Mouse (Mus musculus) liver, embryonic 14.5 days (tissue): Measurements from ENCODE around the gene Rhot2. TPM values are rescaled to one million over a fixed set of nuclear protein-coding genes. Genes with fewer than 3 reads are reported as not detected.

Source experiments
- ATAC-seq: fragments of 200-750 bp; cut with Nextera tagmentation; 2 replicates; pipeline ENCODE4 v1.8.0; 2017; ENCODE audit warnings: moderate number of reproducible peaks, mild to moderate bottlenecking, moderate library complexity; ENCODE audit not compliant: insufficient read depth
- DNase-seq, 3 experiments: peaks; one replicate each; pipeline ENCODE4 v3.0.0-alpha.2; 2012 to 2013; ENCODE audit warnings: low read depth in 3 of 3, low spot score in 3 of 3
- H3K27ac ChIP-seq: fragments of 300-500 bp; sonication (generic); 2 replicates; pipeline ENCODE4 v1.5.1; 2014; ENCODE audit warnings: moderate library complexity, mild to moderate bottlenecking, control low read depth, inconsistent platforms
- H3K27me3 ChIP-seq: fragments of 300-500 bp; sonication (generic); 2 replicates; pipeline ENCODE4 v1.6.1; 2014; ENCODE audit warnings: mild to moderate bottlenecking, low read length, moderate library complexity; ENCODE audit not compliant: control insufficient read depth, insufficient read depth
- H3K36me3 ChIP-seq: fragments of 300-500 bp; sonication (generic); replicated peaks from 2 replicates; pipeline ENCODE4 v1.6.1; 2014; ENCODE audit warnings: low read depth; ENCODE audit not compliant: control insufficient read depth, insufficient read depth
- H3K4me1 ChIP-seq, 2 experiments: fragments of 200-500 bp in 1 of 2; fragments of 300-500 bp in 1 of 2; sonication (generic) in 1 of 2; replicated peaks; 2 replicates each; pipeline ENCODE4 v1.6.1; 2012 to 2014; ENCODE audit warnings: antibody characterized with exemption in 1 of 2, inconsistent platforms in 1 of 2, low read length in 1 of 2; ENCODE audit not compliant: control insufficient read depth in 2 of 2, insufficient read depth in 2 of 2
- H3K4me2 ChIP-seq: fragments of 300-500 bp; sonication (generic); 2 replicates; pipeline ENCODE4 v1.6.1; 2014; ENCODE audit warnings: low read depth, mild to moderate bottlenecking, control low read depth, moderate library complexity
- H3K4me3 ChIP-seq, 2 experiments: fragments of 200-500 bp in 1 of 2; fragments of 300-500 bp in 1 of 2; sonication (generic) in 1 of 2; 2 replicates each; pipeline ENCODE4 v1.5.1; 2012 to 2014; ENCODE audit warnings: low read depth in 2 of 2, low read length in 2 of 2, mild to moderate bottlenecking in 2 of 2, control low read depth in 1 of 2, inconsistent platforms in 1 of 2, moderate library complexity in 1 of 2; ENCODE audit not compliant: insufficient read depth in 1 of 2
- H3K9ac ChIP-seq: fragments of 300-500 bp; sonication (generic); replicated peaks from 2 replicates; pipeline ENCODE4 v1.6.1; 2014; ENCODE audit warnings: mild to moderate bottlenecking, control low read depth, moderate library complexity
- H3K9me3 ChIP-seq: fragments of 300-500 bp; sonication (generic); 2 replicates; pipeline ENCODE4 v1.6.1; 2016; ENCODE audit warnings: low read length, mixed read lengths; ENCODE audit not compliant: control insufficient read depth
- CTCF ChIP-seq: IDR thresholded peaks from 2 replicates; pipeline ENCODE4 v1.5.1; 2016; ENCODE audit warnings: antibody characterized with exemption, low read depth, control low read depth
- EP300 ChIP-seq: IDR thresholded peaks from 2 replicates; pipeline ENCODE4 v1.6.1; 2016; ENCODE audit warnings: antibody characterized with exemption, low read depth
- WGBS: fragments of 180-500 bp; shearing (Covaris S2); extraction: QIAGEN DNeasy Blood & Tissue Kit; methylation state at CpG from one replicate; pipeline ENCODE4 v1.1.7; 2014; ENCODE audit not compliant: insufficient replicate concordance; 5-methylcytosine and 5-hydroxymethylcytosine counted together
- polyA plus RNA-seq, 2 experiments: library from polyadenylated mRNA; depleted of rRNA in 1 of 2; stranded (reverse) in 1 of 2; unstranded in 1 of 2; fragments of >200 nt; fragmentation: Nextera tagmentation in 1 of 2; extraction: Ambion mirVana in 1 of 2; gene quantifications; 2 replicates each; pipeline versions ENCODE4 v1.2.1 to v1.2.3; 2012 to 2014

Gene Rhot2
- polyA plus RNA-seq, 2 experiments, result 4.2 to 33.3 TPM

- Histone ChIP-seq H3K4me3 (peak overlapping the region in 1 of 2 experiments; percentile 70; a peak in 2 of 4 replicates), H3K27ac (no peak overlapping the region), H3K4me1 (peaks cover 9 to 14% of the 10 kb centered on the region in 2 experiments), H3K9me3 (no peaks in the 10 kb centered on the region), H3K27me3 (no peaks in the 10 kb centered on the region), H3K9ac (no peak overlapping the region), H3K36me3 (peaks cover 21% of the 10 kb centered on the region), H3K4me2 (peak overlapping the region; percentile 83)
- ATAC-seq (no peak), DNase-seq (no peak)
- TF ChIP-seq CTCF, result no peak
- TF ChIP-seq EP300, result no peak
- 78% methylated on average over 12 of the region's 12 CpGs for WGBS
These were observed 9.9 kb downstream of the Rhot2 start for GRCm38 (mm10) chr17:25834595-25835222.

- DNase-seq, result no peak
- 41% methylated on average over 6 of the region's 6 CpGs for WGBS
- H3K4me1 ChIP-seq, result peaks cover 9 to 17% of the 10 kb centered on the region in 2 experiments
These were observed 10.6 kb downstream of the Rhot2 start for GRCm38 (mm10) chr17:25833961-25834594.

GRCm38 (mm10) chr17:25833291-25833663 lies 11.4 kb downstream of the Rhot2 start, which contains the start of gene Stub1:
Stub1 (minus strand) TSS chr17:25833404.
- peak; percentile 66 for ATAC-seq
- no peak for TF ChIP-seq EP300
- TF ChIP-seq CTCF, result no peak
- peak; percentile 67 to 73 (median 69) for DNase-seq
- Histone ChIP-seq H3K36me3 (peaks cover 11% of the 10 kb centered on the region), H3K9ac (peak within 1 kb of the TSS; percentile 66), H3K4me3 (peak within 1 kb of the TSS; percentile 70 to 74), H3K4me2 (peak within 1 kb of the TSS; percentile 83), H3K4me1 (peaks cover 11 to 19% of the 10 kb centered on the region in 2 experiments), H3K27me3 (no peaks in the 10 kb centered on the region), H3K9me3 (no peaks in the 10 kb centered on the region), H3K27ac (peak within 1 kb of the TSS; percentile 72)
- WGBS, result under 1% methylated on average over 24 of the region's 24 CpGs

More at GRCm38 (mm10) chr17:25833961-25834594, 10.6 kb downstream of the Rhot2 start:
- H3K27me3 ChIP-seq, result no peaks in the 10 kb centered on the region
- peak overlapping the region; percentile 63 to 70 for H3K4me3 ChIP-seq
- no peak for ATAC-seq
- H3K9ac ChIP-seq, result peak overlapping the region; percentile 66
- peak overlapping the region; percentile 83 for H3K4me2 ChIP-seq
- no peaks in the 10 kb centered on the region for H3K9me3 ChIP-seq
- peaks cover 15% of the 10 kb centered on the region for H3K36me3 ChIP-seq
- no peak for TF ChIP-seq EP300
- TF ChIP-seq CTCF, result no peak
- H3K27ac ChIP-seq, result peak overlapping the region; percentile 47

- TF ChIP-seq EP300 (no peak), CTCF (peak; percentile 17; the same call in 1 of the 2 replicates)
- H3K27ac ChIP-seq, result peak overlapping the region; percentile 72
- H3K4me1 ChIP-seq, result peaks cover 11 to 20% of the 10 kb centered on the region in 2 experiments
- H3K4me3 ChIP-seq, result peak overlapping the region; percentile 70 to 74
- DNase-seq (peak; percentile 98 to 99 (median 99)), ATAC-seq (peak; percentile 90)
- peak overlapping the region; percentile 66 for H3K9ac ChIP-seq
- H3K27me3 ChIP-seq, result no peaks in the 10 kb centered on the region
- H3K9me3 ChIP-seq, result no peaks in the 10 kb centered on the region
- WGBS, result under 1% methylated on average over 77 of the region's 77 CpGs
- H3K4me2 ChIP-seq, result peak overlapping the region; percentile 83
- H3K36me3 ChIP-seq, result peaks cover 11% of the 10 kb centered on the region
These were observed 12.0 kb downstream of the Rhot2 start for GRCm38 (mm10) chr17:25832436-25833290.
